Mouse (Mus musculus) CD4-positive, CD25-positive, alpha-beta regulatory T cell, adult 4 months (primary cell): ENCODE data around the gene Gm28374. TPM values are rescaled to one million over a fixed set of nuclear protein-coding genes. Genes with fewer than 3 reads are reported as not detected.
A peak's percentile ranks its signal among the peaks of the same experiment; 100 is the strongest.
"Not testable (repeated sequence)": the region's sequence is repeated elsewhere in the genome, so short reads cannot be mapped to it uniquely, and the experiment has no call there.

Experiments used
- ATAC-seq: one replicate; pipeline ENCODE4 v1.8.0; 2017
- polyA plus RNA-seq, 2 experiments: library from polyadenylated mRNA; unstranded; fragments of 100-300 nt; shearing (Covaris generic); gene quantifications; one replicate each; pipeline ENCODE4 v1.2.1; 2017

Gm28374 gene
- polyA plus RNA-seq, 2 experiments from 2014 or later = not detected

GRCm38 (mm10) chr19:6056696-6057095 is 25.4 kb downstream of the Gm28374 start:
- no peak for ATAC-seq

- ATAC-seq = no peak
These were observed 27.8 kb downstream of the Gm28374 start for GRCm38 (mm10) chr19:6054296-6054695.

GRCm38 (mm10) chr19:6052516-6052915 is 29.5 kb downstream of the Gm28374 start:
- no peak for ATAC-seq

GRCm38 (mm10) chr19:6048681-6049410 is 33.2 kb downstream of the Gm28374 start:
- no peak for ATAC-seq

- ATAC-seq = no peak
These were observed 34.2 kb downstream of the Gm28374 start for GRCm38 (mm10) chr19:6047899-6048166.

- no peak for ATAC-seq
These were observed 34.7 kb downstream of the Gm28374 start for GRCm38 (mm10) chr19:6047154-6047898.

- peak; percentile 91 for ATAC-seq
These were observed 35.5 kb downstream of the Gm28374 start, which contains the start of gene Syvn1 for GRCm38 (mm10) chr19:6046294-6047153. Syvn1 (plus strand) TSS chr19:6046576.

GRCm38 (mm10) chr19:6045366-6046293 is 36.4 kb downstream of the Gm28374 start:
- peak; percentile 36 for ATAC-seq

- ATAC-seq = not testable (repeated sequence)
These were observed 38.0 kb downstream of the Gm28374 start for GRCm38 (mm10) chr19:6044102-6044501.

- ATAC-seq = no peak
These were observed 39.8 kb downstream of the Gm28374 start for GRCm38 (mm10) chr19:6042293-6042692.

- ATAC-seq = no peak
These were observed 42.1 kb downstream of the Gm28374 start for GRCm38 (mm10) chr19:6040002-6040401.

GRCm38 (mm10) chr19:6038326-6038725 is 43.7 kb downstream of the Gm28374 start:
- ATAC-seq = no peak

GRCm38 (mm10) chr19:6037695-6038094 is 44.4 kb downstream of the Gm28374 start:
- no peak for ATAC-seq

GRCm38 (mm10) chr19:6035966-6036585 is 46.0 kb downstream of the Gm28374 start:
- no peak for ATAC-seq

GRCm38 (mm10) chr19:6030520-6031280 is 51.4 kb downstream of the Gm28374 start:
- no peak for ATAC-seq

- ATAC-seq = no peak
These were observed 52.6 kb downstream of the Gm28374 start for GRCm38 (mm10) chr19:6029426-6029825.

GRCm38 (mm10) chr19:6028991-6029390 is 53.1 kb downstream of the Gm28374 start:
- no peak for ATAC-seq
